21 mouse cellular contexts compared by ENCODE assay signal in the genomic region with DNA sequence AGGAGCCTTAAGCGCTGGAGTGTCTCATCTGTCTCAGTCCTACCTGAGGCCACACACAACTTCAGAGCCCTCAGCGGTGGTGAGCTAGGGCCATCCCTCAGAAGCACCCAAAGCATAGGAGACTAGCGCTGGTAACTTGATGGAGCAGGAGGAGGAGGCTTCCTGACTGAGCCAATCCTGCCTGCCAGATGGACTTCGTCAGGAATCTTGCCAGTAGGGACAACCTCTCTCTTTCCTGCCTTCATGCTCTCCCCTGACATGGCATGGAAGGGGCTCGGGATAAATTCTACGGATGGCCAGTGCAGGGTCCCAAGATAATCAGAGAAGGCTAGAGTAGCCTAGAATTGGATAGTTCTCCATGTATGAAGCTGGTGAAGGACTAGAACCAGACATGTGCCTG. TPM values are rescaled to one million over a fixed set of nuclear protein-coding genes. Genes with fewer than 3 reads are reported as not detected.
DNase-seq lines count a peak whose midpoint lies in the region; ATAC-seq lines count a peak whose summit lies in the region.
"Had no signal": no experiment of that assay in that cellular context is flagged by ENCODE, and none has a peak within 500 bp of the region (broad histone marks: within the 10 kb centered on the region; RNA-seq: fewer than 3 reads in every experiment).

No protein-coding gene starts in this region.

- no peak for DNase-seq in frontal cortex, postnatal 25 days (ENCODE audit: low spot score in 2 of 2)
- DNase-seq in kidney, postnatal 10 days: peak; percentile 30
- peak; percentile 9 for DNase-seq in cerebellum, adult 11 months
- DNase-seq in cerebellum, adult 9-11 months: peak; percentile 41
- DNase-seq in adrenal gland, postnatal 4 days (ENCODE audit: low spot score in 2 of 2): no peak
- DNase-seq in gastrocnemius, postnatal 25 days: no peak
- DNase-seq: gastrocnemius, adult 2 months; layer of hippocampus, adult 9-11 months; thymus, postnatal 4 days had no signal

- no peak overlapping the region for H3K9ac ChIP-seq in kidney, embryonic 16.5 days (replicated peaks; ENCODE audit: low read length)
- H3K9ac ChIP-seq: embryonic facial prominence, embryonic 12.5 days; forebrain, embryonic 12.5 days; liver, embryonic 15.5 days; neural tube, embryonic 15.5 days; stomach, embryonic 15.5 days had no signal

- H3K4me2 ChIP-seq in kidney, embryonic 16.5 days (replicated peaks; ENCODE audit: low read depth, low read length): no peak overlapping the region
- H3K4me2 ChIP-seq: embryonic facial prominence, embryonic 12.5 days; forebrain, embryonic 12.5 days; liver, embryonic 15.5 days; midbrain, embryonic 11.5 days; neural tube, embryonic 15.5 days; stomach, embryonic 15.5 days had no signal

- no peaks in the 10 kb centered on the region for H3K36me3 ChIP-seq in kidney, embryonic 16.5 days (ENCODE audit: insufficient read depth, low read length)
- H3K36me3 ChIP-seq: embryonic facial prominence, embryonic 12.5 days; forebrain, embryonic 12.5 days; liver, embryonic 15.5 days; neural tube, embryonic 15.5 days; stomach, embryonic 15.5 days had no signal

- H3K27me3 ChIP-seq in kidney, embryonic 16.5 days (ENCODE audit: insufficient read depth, low read length): no peaks in the 10 kb centered on the region
- H3K27me3 ChIP-seq: embryonic facial prominence, embryonic 12.5 days; forebrain, embryonic 12.5 days; liver, embryonic 15.5 days; neural tube, embryonic 15.5 days; stomach, embryonic 15.5 days had no signal

- peaks cover 8% of the 10 kb centered on the region for H3K9me3 ChIP-seq in kidney, embryonic 16.5 days (ENCODE audit: low read length)
- H3K9me3 ChIP-seq: embryonic facial prominence, embryonic 12.5 days; liver, embryonic 15.5 days; stomach, embryonic 15.5 days had no signal

- no peak overlapping the region for H3K4me3 ChIP-seq in kidney, embryonic 16.5 days (ENCODE audit: low read length)
- H3K4me3 ChIP-seq: embryonic facial prominence, embryonic 12.5 days; forebrain, embryonic 12.5 days; gastrocnemius, adult 2 months; left cerebral cortex, adult 2 months; liver, embryonic 15.5 days; neural tube, embryonic 15.5 days; stomach, embryonic 15.5 days had no signal

- H3K4me1 ChIP-seq in kidney, embryonic 16.5 days (ENCODE audit: insufficient read depth, low read length): no peaks in the 10 kb centered on the region
- H3K4me1 ChIP-seq: embryonic facial prominence, embryonic 12.5 days; forebrain, embryonic 12.5 days; liver, embryonic 15.5 days; neural tube, embryonic 15.5 days; stomach, embryonic 15.5 days had no signal

- no peak overlapping the region for H3K27ac ChIP-seq in kidney, embryonic 16.5 days (ENCODE audit: low read length)
- H3K27ac ChIP-seq: embryonic facial prominence, embryonic 12.5 days; forebrain, embryonic 12.5 days; gastrocnemius, adult 2 months; hindbrain, postnatal 0 days; left cerebral cortex, adult 2 months; liver, embryonic 15.5 days; neural tube, embryonic 15.5 days; stomach, embryonic 15.5 days had no signal

- 64% methylated on average over 6 of the region's 6 CpGs for WGBS in kidney, embryonic 16.5 days

- 0 out of 2 replicates have a peak, but pooled peaks have one; percentile 13 for ATAC-seq in frontal cortex, adult (ENCODE audit: low TSS enrichment)
- ATAC-seq in kidney, embryonic 16.5 days (ENCODE audit: low FRiP score, low TSS enrichment): no peak
- ATAC-seq: CD4-positive, CD25-positive, alpha-beta regulatory T cell, adult 4 months; intestine, embryonic 16.5 days had no signal

RNA-seq across cellular contexts. Expression of gene Cnrip1, which starts 28.2 kb away (rescaled TPM):
- polyA plus RNA-seq in kidney, embryonic 16.5 days (2015; fragmentation: Nextera tagmentation; extraction: Ambion mirVana): 31.4 and 32.4 TPM in 2 replicates
- total RNA-seq in adrenal gland, postnatal 4 days (2021): 10 to 100 TPM; 31.7 to 33.0 TPM
- 1 to 10 TPM; 4.3 to 5.1 TPM for total RNA-seq in gastrocnemius, postnatal 25 days (2021)

RNA-seq across cellular contexts. Expression of gene Plek, which starts 29.0 kb away (rescaled TPM):
- polyA plus RNA-seq in kidney, embryonic 16.5 days (2015; fragmentation: Nextera tagmentation; extraction: Ambion mirVana): 1.6 TPM in 2 replicates
- total RNA-seq in adrenal gland, postnatal 4 days (2021): 1 to 10 TPM; 4.1 to 7.3 TPM
- 1 to 10 TPM; 1.3 to 1.5 TPM for total RNA-seq in gastrocnemius, postnatal 25 days (2021)

Comparison
In these comparisons a context has a peak if more than half of its experiments do, and no peak if none do; other contexts are left out.
1. DNase-seq: peak in kidney, postnatal 10 days (single experiment), cerebellum, adult 11 months (single experiment) and cerebellum, adult 9-11 months (single experiment); none in frontal cortex, postnatal 25 days (0 of 2), adrenal gland, postnatal 4 days (0 of 2) and gastrocnemius, postnatal 25 days (single experiment).
2. RNA of gene Cnrip1, which starts 28.2 kb away (total RNA-seq): 31.7 to 33.0 TPM in adrenal gland, postnatal 4 days; 4.3 to 5.1 TPM in gastrocnemius, postnatal 25 days; every median in the first group is over 4 times any median in the second.